Mouse (Mus musculus) ovary, postnatal 10 days (tissue): ENCODE measurements at regions not wholly inside any gene's neighbourhood (a gene's known extent, or its start where the extent isn't known, plus 50 kb on each side); places are given as distances from the start of the nearest gene placed in this dataset.

ENCODE experiments used
- DNase-seq: peaks from one replicate; pipeline ENCODE4 v3.0.0; 2022; ENCODE audit warnings: low spot score

DNA sequence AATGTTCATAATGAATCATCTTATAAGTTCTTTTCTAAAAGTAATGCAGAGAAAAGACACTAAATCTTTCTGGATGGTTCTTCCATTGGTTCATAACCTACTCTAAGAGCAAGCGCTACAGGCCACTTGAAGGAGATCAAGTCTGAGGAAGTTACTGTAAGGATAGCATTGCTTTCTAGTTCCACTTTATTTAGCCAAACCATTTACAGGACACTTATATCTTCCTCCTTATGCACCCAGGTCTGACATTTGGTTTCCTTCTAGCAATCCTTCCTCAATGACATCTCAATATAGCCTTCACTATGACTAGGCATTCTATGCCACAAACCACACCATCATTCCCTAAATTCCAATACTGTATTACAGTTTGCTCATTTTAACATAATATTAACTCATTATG, 316.0 kb downstream of the Gm11361 start:
- no peak for DNase-seq

DNA sequence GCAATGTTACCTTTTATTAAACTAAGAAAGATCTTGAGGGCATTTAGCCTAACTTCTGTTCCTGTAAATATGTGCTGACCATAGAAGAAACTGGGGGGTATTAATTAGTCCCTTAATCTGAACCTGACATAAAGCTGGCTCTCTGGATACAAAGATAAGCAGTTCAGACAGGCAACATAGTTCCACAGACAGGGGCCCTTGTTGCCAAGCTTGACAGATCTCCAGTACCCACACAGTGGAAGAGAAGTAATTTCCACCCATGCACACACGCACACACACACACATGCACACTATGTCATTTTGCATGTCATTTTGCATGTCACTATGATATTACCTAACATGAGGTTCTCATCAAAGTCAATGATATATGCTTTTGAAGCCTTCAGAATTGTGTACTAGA, 315.1 kb downstream of the Gm11361 start:
- DNase-seq = no peak

DNA sequence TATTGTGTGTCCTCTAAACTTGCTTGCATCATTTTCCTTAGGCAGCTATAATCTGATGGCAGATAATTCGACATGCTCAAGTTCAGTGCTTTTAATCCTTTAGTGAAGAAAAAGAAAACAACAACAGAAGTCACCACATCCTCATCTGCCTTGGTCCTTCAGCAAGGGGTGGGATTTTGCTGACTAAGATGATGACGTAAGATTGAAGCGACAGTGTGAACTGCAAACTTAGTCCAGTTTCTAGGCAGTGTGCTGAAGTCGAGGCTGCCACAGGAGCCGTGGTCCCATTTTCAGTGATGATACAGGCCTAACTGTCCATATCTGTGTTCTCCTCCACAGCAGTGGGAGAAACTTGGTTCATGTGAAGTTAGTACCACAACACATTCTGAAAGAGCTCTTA, 314.4 kb downstream of the Gm11361 start:
- DNase-seq = no peak

DNA sequence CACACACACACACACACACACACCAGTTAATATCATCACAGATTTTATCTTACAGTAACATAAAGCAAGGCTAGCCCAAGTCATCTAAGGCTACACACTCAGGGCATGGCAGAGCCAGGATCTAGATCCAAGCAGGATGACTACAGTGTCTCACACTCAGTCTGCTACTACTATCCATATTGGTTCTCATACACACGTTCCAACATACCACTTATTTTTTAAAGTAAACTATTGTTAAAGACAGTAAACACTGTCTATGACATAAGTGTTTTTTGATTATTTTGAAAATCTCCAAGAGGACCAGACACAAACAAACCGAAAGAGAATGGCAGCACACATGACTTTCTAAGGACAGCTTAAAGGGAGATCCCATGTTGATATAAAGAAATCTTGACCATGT, 306.3 kb downstream of the Gm11361 start:
- no peak for DNase-seq

DNA sequence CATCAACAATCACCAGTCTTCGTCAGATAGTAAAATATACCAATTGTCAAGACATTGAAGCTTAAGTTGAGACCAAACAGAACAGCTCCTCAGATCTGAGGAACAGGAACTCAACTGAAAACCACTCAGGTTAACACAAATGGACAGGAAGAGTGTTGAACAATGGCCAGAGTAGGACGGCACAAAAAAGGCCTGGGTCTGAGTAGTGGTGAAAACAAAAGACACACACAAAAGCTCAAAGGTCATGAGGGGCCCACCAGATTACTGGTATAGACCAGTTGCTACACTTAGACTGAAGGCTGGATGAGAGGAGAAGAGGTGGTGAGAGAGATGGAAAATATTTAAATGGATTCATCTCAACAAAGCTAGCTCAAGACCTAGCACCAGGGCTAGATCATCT, 302.8 kb downstream of the Gm11361 start:
- DNase-seq = no peak

DNA sequence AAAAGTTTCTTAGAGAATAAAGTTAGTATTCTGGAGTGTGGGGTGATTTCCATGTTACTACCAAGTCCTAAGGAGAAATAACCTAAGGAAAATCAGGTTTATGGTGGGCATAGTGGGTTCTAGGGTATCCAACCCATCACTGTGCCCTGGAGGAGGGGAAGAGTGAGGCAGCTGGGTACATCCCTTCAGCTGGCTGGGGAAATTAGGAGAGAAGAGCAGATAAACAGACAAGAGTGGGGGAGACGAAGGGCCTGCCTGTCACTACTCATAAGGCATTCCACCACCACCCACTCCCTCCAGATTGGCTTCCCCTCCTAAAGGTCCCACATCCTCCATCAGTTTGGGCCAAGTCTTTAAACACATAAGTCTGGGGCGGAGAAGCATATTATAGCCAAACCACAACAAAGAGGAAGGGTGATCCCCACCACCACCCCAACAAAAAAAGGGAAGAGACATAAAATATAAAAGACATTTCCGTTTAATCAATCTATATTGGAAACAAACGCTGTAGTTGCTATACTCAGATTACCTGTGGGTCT, 299.8 kb downstream of the Gm11361 start:
- no peak for DNase-seq

DNA sequence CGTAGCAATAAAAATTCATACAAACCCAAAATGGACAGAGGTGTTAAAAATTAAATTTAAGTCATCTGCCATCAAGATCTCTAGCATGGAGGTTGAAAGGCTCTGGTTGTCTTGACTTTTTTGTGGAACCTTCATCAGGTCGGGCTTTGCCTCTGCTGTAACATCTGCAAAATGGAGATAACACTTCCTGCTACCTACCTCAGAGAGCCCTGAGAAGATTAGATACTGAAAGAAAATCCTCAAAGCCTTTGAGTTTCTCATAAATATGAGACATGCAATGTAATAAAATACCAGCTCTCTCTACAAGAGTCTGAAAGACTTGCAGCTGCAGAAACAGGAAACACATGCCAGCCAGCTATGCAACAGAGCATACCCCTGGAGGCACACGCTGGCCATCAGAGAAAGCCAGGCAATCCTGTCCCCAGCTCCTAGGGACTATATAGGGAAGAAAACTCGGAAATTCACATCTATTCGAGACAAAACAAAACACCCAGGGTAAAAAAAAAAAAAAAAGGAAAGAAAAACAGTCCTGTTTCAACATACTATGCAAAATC, 299.1 kb downstream of the Gm11361 start:
- DNase-seq = no peak

DNA sequence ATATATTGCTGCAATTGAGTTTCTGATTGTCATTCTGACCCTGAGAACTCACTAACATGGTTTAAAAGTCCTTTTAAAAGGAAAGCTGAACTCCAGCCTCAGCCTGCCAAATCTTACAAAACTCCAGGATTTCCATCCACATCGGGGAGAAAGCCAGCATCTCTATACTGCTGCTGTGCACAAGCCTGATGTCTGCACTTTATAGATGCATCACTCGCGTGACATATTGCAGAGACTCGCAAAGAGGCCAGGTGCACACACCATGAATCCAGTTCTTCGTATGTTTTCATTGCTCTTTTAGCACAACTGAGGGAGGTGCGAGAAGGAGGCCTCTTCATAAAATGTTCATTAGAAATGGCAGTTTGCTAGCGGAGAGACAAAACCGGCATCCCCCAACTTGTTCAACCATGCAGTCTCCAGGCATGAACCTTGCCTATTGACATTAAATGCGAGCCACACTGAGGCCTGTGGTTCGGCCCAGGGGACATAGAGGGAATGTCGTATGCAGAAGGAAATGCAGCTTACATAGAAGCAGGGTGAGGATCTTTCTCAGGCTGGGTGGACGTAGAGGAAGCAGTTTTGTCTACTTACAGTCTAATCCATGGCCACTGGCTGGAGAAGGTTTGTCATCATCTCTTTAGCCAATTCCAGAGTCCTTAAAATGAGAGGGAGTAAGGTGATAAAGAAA, 297.0 kb downstream of the Gm11361 start:
- DNase-seq = no peak

DNA sequence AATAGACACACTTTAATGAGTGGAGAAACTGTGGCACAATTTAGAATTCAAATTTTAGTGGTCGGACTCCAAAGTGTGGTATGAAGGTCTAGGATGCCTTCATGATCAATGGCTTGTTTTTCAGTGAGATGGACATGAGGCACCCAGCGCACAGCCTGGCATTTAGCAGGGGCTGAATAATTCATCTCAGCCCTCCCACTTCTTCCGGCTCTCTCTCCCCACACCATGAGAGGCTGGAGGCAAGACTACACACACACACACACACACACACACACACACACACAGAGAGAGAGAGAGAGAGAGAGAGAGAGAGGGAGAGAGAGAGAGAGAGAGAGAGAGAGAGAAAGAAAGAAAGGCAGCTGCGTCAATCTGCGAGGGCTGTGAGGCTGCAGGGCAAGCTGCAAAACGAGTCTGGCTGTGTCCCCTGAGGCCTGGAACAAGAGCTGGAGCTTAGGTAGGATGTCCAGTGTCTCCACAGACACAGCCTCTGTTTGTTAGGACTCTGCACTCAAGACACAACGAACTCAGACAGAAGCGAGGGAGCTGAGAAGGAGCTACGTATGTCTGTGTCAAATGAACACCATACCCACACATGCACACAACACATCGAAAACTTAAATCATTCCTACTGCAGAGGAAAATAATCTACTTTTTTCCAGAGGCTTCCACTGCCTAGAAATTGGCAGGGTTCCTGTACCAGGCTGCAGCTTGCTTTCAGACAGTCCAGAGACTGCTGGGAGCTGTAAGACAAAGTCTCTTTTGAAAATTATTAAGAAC, 295.8 kb downstream of the Gm11361 start:
- no peak for DNase-seq

DNA sequence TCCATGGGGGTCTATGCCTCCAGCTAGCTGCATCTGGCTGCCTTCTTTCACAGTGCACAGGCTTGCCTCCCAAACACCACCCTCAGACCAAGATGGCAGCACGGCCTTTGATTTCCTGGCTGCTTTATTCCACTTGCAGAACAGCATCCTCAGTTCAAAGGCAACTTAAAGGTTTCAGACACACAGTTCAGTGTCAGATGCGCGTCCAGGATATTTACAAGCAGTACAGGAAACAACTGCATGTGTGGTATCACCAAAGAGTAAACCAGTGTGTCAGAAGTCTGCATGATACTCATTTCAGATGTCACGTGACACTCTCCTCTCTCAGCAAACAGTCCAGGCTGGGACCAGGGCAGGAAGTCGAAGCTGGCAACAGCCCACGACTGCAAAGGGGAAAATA, 294.2 kb downstream of the Gm11361 start:
- DNase-seq = no peak

DNA sequence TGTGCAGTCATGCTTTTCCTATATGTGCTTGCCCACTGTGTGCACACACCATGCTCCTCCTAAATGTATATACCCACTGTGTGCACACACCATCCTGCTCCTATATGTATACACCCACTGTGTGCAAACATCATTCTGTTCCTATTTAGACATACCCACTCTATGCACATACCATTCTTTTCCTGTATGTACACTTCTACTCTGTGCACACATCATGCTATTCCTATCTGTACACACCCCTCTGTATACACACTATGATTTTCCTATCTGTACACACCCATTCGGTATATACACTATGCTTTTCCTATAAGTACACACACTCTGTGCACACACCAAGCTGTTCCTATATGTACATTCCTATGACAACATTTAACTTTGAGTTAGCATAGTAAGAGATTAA, 288.5 kb downstream of the Gm11361 start:
- no peak for DNase-seq

DNA sequence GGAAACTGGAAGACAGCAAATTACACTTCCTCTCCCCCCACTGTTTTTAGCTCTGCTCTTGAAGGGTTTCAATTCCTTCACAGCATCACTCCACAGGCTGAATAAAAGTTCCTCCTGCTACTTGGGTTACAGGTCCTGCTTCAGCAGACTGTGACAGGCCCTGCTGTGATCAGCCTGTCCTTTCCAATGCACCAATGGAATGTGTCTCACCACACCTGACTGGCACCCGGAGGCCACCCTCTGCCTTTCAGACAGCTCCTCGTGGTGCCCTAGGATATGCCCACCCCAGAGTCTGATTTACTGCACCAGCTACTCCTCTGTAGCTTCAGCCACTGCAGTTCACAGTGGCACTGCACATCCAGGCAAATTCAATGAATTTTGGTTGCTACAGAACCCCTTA, 288.0 kb downstream of the Gm11361 start:
- no peak for DNase-seq

DNA sequence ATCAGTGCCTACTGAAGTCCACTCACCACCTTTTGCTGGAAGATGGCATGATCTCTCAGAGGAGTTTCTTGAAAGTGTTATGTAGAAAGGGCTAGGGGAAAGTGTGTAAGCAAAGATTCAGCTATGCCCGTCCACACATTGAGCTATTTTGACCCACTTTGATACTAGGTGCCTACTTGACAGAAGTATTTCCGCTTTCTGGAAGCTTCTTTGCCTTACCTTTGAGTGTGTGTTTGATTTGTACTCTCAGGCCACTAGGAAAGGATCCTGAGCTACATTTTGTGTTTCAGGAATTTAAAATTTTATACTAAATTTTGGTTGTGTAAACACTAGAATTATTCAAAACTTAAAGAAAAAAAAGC, 287.5 kb downstream of the Gm11361 start:
- no peak for DNase-seq

DNA sequence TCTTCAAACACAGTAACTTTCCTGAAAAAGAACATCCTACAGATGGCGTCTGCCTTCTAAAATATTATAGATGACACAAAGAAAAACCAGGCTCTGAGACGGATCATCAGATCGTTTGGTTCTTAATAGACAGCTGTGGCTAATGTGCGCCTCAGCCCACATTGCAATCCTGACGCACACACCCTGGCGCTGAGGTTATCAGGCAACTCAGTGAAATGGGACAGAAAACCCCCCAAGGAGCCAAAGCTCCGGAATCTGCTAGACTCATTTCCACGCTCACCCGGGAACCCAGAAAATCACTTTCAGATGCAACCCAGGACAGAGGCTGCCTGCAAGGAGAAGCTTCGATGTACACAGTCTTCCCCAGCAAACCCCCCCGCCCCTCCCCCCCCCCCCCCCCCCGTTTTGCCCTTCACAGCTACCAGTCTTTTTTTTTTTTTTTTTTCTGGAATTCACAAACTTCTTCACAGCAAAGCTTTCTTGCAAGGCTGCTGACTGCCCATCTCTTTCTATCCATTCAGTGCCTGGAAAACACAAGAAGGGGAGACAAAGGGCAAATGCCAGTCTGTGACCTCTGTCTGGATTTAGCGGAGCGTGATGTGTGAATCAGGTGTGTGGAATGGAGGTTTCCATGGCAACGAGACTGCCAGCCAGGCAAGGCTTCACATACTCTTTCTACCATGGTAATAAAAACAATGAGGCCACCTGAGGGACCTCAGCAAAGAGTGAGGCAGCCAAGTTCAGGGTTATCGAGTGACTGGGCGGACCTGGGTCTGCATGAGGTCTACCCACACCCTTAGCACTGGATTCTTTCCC, 286.9 kb downstream of the Gm11361 start:
- DNase-seq = no peak

DNA sequence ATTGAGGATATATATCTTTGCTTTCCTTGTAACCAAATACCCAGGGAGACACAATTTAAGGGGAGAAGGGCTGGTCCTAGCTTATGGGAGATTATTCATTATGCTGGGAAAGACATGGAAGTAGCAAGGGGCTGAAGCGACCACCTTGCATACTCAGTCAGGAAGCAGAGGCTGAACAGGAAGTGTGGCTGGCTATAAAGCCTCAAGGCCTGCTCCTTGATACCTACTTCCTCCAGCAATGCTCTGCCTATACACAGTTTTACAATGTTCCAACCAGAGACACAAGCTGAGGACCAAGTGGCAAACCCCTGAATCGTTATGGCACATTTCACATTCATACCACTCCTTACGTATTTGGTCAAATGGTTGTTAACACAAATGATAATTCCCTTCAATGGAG, 284.3 kb downstream of the Gm11361 start:
- DNase-seq = no peak

DNA sequence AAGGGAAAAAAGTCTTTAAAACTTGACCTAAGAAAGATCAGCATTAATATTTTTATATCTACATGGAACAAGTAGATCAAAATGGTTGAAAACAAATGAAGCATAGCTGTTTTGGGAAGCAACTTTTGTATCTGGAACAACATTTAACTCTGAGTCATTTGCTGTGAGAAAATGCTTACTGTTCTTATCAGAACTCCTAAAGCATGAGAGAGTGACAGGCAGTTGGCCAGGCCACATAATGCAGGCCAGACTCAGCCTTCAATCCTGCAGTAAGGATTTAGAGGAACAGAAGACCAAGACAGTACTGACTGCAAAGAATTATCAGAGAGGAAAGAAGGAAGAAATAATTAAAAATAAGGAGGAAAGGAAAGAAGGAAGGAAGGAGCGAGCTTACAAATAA, 275.8 kb downstream of the Gm11361 start:
- no peak for DNase-seq

DNA sequence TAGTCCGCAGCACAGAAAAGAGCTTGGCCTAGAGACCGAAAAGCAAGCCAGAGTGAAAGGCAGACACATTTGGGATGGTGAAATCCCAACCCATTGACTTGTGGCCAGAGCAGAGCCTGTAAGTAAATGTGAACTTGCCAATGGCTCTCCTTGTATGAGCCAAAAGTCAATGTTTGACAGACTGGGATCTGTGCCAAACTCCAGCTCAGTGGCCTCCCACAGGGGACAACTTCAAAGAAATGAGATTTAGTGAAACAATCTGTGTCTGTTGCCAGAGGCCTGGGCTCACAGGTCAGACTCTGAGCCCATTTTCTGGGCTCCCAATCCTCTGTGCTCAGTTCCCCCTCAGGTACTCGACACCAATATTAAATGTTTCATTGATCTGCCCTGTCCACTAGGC, 274.9 kb downstream of the Gm11361 start:
- no peak for DNase-seq

DNA sequence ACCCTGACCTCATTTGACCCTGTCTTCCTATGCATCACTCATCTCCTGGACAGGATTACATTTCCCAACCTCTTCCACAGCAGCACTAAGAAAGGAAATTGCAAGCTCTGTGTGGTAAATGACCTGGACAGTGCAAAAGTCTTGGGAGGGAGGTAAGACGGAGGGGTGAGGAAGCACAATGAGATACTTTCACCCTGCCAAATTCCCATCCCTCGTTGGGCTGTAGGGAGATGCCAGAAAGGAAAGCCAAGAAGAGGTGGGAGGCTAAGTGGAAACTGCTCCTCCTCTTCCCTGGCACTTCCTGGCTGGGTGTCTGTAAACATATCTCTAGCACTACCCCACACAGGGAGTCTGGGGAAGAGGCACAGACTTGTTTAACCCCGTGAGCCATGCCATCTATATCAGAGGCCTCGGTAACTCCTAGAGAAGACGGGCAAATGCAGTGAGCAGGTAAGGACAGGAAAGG, 274.2 kb downstream of the Gm11361 start:
- DNase-seq = no peak

DNA sequence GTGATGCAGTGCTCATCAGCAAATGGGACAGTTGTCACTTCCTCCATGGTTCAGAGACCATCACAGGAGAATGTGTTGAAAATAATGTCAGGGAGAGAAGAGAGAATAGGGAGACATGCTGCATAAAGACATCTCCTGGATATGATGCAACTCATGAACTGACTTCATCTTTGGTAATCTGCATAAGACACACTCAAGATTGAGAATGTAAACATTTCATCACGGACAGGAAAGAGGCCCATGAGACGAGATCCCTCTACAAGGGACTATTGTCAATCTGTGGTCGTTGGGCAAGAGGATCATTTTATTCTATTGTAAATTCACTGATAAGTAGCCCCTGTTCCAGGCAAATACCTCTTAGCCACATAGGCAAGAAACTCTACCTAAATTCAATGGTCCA, 273.6 kb downstream of the Gm11361 start:
- DNase-seq = no peak

DNA sequence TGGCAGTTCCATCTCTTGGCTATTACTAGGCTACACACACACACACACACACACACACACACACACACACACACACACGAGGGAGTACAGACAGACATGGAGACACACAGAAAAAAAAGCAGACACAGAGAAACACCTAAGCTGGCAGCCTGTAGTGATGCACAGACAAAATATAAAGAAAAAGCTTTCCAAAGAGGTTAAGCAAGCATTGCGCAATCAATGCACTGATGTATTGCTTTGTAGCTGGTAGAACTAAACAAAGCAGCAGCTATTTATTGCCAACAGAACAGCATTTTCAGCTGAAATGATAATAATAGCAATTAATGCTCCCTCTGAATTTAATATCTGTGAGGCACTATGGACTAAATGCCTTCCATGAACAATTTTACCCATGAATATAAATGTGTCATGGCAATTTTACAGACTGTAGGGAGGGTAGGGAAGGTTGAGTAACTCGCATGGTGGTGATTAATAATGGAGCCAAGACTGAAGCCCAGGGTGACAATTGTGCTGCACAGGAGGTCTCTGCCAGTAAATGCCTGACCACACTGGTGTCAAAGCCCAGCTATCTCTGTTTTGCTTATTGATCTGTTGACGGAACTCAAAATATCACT, 271.7 kb downstream of the Gm11361 start:
- no peak for DNase-seq

DNA sequence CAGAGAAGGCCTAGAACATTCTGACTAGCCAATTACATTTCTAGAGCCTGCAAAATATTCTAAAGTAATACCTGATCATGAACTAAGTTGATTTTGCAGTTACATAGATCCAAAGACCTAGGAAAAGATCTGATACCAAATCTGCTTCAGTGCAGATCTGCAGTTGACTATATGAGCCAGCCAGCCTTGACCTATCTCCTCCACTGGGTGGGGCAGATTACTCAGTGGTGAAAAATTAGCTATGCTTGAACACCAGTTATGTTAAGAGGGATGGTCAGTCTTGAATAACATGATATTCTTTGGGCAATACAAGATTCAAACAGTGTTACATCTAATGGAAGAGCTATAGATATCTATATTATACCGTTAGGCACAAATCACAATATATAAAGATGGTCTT, 269.0 kb downstream of the Gm11361 start:
- no peak for DNase-seq

DNA sequence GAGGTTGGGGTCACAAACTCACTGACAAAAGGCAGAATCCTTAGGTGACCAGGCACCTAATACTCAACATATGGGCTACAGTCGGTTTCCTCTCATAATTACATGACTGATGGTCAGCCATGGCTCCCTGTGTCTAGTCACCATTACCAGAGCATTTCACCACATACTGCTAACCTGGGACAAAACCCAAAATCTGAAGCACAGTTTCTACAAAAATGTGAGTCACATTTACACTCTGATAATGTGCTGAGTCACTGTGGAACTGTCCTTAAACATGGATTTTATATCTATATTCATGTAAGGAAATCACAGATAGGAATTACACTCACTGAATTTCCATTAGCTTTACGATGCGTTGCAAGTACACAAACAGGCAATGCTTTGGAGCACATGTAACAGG, 267.1 kb downstream of the Gm11361 start:
- no peak for DNase-seq
